Mouse (Mus musculus) cerebellum, postnatal 14 days (tissue): ENCODE results near the gene Nfe2l3.

Source experiments
- DNase-seq, 2 experiments: peaks; one replicate each; pipeline ENCODE4 v3.0.0; 2021; ENCODE audit warnings: mixed read lengths in 2 of 2

Gene Nfe2l3

DNA sequence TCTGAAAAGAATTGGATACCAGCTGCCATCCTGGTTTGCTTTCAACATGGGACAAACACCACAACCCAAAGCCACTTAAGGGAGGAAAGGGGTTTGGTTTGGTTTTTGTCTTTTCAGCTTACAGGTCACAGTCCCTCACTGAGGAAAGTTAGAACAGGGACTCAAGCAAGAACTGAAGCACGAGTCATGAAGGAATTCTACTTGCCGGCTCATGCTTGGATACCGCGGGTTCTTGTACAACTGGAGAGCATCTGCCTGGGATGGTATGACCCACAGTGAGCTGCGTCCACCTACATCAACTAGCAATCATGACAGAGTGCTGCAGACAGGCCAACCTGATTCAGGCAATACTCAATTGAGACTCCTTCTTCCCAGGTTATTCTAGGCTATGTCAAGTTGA, 54.3 kb downstream of the Nfe2l3 start:
- DNase-seq: no peak

DNA sequence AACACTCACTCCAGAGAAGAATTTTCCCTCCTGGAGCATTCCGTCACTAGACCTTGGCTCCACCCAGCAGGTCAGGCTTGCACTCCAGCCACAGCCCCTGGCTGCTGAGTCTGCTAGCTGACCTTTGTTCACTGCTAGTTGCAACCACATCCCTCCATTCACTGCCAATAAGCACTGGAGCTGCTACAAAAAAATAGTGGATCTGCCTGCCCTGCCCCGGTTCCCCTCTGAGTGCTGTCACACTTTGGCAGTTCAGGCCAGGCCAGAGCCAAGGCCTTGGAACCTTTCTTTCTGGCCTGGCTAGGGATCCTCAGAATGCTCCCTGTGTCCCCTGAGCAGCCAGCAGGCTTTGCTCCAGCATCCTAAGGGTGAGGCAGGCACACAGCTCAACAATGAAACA, 57.3 kb downstream of the Nfe2l3 start:
- DNase-seq: peak; percentile 68 to 83

DNA sequence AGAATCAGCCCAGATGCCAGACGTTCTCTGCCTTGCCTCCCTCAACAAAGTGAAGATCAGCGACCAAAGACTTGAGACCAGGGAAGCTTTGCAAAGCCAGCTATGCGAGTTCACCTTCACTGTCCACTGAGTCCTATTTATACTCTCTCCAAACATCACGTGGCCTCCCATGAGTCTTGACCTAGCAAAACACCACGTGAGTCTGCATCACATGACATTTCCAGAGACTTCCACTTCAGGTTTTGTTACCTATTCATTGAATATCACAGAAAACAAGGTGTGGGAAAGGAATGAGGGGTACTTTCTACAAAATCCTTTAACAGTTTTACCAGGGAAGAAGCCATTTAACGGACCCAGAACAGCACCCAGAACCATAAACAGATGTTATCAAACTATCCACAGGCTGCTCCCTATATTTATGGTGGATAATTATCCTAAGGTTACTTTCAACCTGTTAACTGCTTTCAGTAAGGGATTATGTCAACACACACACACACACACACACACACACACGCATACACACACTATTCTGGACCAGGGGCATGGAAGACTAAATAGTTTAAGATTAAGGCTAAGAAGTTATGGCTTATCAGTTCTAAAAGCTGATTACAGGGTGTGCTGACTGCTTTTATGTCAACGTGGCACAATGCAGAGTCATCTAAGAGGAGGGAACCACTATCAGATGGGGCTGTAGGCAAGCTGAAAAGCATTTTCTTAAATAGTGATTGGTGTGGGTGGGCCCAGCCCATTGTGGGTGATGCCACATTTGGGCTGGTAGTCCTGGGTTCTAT, 65.0 kb downstream of the Nfe2l3 start:
- DNase-seq: no peak

DNA sequence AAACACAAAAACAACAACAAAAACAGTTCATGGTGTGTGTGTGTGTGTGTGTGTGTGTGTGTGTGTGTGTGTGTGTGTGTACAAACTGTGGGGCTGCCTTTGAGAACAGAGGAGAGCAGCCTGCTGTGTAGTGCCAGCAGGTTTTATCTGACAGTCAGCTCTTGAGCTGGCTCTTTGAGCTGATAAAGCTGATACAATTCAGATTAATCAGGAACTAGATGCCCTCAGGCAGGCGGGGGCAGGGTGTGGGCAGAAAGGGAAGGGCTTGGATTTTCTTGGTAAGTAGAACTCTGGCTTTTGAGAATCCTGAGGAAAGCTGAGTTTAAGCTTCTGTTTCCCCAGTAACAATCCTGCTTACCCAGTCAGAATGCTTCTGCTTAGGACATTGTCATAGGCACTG, 73.2 kb downstream of the Nfe2l3 start:
- no peak for DNase-seq

DNA sequence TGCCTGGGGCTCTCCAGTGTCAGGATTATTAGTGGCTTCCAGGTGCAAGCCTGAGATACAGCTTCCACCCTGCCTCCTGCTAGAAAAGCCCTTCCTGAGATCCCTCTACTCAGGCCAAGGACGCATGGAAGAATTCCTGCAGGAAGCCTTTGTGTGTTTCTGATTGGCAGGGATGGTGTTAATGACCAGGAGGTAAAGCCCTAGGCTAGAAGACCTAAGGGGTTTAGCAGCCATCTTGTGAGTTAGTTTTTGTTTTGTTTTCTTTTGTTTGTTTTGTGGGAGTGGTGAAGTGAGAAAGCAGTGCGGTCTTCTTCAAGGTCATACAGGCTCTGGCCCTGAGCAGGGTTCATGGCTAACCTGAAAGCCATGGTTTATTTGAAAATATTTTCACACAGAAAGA, 75.1 kb downstream of the Nfe2l3 start:
- no peak for DNase-seq
